Mouse (Mus musculus) ES-CJ7 (cell line): ENCODE measurements at regions not wholly inside any gene's neighbourhood (a gene's known extent, or its start where the extent isn't known, plus 50 kb on each side); places are given as distances from the start of the nearest gene placed in this dataset.
A peak's percentile ranks its signal among the peaks of the same experiment; 100 is the strongest.

ENCODE experiments used
- DNase-seq: peaks from one replicate; pipeline ENCODE4 v3.0.0; 2011; ENCODE audit warnings: low read depth, low spot score

DNA sequence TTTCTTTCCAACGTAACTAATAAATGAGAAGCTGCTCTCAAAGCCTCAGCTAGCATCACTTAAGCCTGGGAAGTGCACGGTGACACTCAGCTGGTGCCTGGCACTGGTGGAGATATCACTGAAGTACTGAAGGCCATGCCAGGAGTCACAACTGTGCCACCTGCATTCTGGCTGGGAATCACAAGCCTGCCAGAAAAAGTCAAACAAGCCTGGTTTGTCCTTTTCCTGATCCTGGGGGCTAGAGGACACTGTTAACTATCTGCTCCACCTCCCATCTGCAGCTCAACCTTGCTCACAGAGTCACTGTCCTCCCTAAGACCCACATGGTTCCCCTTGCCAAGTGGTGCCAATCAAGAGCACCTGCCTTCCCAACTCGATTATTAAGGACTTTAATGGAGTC, 135.2 kb upstream of the Car8 start:
- DNase-seq = no peak

DNA sequence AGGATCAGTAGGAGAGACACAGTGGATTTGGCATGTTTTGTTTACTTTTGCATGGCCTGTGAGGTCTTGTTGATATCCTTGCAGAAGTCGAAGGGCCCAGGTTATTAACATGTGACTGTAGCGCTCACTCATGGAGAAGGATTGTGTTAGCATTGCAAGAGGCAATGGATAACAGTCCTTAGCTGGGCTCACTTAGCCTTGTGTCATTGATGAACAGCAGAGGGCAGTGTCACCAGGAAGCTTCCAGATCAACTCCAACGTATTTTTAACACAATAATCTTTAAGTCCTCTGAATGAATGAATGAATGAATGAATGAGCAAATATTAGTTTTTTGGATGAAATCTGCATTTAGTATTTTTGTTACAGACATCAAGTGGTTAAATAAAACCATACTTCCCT, 133.2 kb upstream of the Car8 start:
- DNase-seq = peak; percentile 35

DNA sequence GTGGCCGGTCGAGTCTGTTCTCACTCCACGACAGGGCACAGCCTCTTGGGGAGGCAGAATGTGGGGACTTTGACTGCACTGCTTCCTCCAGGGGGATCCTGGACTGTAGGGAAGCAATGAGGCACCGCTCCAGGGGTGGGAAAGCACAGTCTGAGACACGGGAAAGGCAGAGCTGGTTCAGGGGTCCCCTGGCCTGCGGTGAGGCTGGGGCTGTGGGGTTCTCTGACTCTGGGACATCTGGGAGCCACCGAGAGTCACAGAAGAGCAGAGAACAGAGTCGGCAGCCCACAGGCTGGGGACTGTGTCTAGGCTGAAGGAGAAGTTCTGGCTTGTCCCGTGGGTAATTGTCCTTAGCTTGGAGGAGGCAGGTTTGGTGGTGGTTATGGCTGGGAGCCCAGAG, 131.9 kb upstream of the Car8 start:
- no peak for DNase-seq

DNA sequence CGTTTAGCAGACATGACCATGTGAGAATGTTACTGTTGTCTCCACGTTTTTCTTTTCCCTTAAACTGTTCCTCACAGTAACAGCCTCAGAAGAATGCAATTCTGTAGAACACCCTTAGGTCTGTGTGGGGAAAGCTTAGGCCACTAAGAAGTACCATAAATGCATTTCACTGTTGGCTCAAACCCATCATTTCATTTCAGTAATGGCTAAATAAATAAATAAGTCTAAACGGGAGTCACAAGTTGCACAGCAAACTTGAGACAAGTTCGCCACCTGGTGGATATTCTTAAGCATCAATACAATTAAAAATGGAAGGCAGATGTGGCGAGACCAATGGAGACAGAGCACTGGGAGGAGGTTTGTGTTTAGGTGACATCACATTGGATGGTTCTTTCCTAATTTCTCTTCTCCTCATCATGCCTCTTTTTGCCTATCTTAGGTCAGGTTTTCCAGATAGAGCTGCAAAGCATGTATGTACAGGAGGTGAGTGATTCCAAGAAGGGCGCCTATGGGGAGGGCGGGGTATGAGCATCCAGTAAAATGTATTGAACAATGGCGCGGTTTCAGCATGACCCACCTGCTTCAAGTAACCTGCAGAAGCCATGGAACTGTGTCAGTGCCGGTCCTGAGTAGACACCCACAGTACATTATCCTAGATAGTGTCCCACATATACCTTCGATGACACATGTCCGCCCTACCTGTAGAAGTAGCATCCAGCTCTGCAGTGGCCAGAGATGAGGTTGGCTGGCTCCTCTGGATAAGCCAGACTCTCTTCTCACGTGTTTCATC, 128.8 kb upstream of the Car8 start:
- peak; percentile 75 for DNase-seq

DNA sequence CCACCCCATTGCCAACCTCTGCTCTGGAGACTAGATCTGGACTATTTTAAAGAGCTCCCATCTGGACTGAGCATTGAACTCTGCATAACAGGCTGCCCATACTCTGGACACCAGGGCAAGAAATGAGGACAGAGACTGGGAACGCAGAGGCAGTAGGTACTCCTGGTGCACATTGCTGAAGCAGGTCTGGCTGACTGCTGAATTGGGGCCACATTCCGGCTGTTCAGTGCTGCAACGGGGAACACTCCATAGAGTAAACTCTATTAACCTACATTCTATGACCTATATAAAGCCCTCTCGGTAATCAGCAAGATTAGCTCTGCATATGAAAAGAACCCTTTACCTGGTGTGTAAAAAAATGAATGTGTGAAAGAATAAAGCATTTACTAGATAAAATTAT, 128.1 kb upstream of the Car8 start:
- no peak for DNase-seq

DNA sequence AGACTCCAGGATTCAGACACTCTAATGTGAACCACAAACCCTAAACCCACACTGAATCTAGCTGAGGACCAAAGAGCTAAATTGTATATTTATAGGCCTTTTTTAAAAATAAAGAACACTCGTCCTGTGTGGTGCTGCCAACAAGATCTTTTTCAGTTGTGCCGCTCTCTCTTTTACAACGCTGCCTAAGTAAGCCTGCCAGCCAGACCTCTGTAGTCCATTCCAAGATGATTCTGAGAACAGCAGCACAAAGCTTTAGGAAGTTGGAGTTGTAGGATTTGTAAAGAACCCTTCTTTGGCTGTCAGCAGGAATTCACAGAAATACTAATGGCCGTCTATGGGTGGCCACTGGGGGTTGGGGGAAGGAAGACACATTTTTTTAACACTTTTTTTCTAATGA, 123.6 kb upstream of the Car8 start:
- no peak for DNase-seq

DNA sequence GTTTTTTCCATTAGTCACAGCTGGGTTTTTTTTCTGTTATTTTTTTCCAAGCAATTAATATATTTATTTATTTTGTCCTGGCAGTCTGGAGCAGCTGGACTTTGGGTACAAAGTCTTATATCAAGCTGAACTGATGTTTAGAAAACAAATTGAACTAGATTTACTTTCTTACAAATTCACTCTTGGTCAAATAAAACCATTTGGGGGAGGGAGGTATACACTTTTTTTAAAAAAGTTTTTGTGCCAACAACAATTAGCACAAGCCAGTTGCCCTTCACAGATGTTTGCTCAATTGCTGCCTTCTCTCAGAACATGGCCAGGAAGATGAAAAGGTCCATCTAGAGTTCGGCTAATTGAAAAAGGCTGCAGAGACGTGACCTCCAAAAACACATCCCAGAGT, 123.1 kb upstream of the Car8 start:
- DNase-seq = no peak

DNA sequence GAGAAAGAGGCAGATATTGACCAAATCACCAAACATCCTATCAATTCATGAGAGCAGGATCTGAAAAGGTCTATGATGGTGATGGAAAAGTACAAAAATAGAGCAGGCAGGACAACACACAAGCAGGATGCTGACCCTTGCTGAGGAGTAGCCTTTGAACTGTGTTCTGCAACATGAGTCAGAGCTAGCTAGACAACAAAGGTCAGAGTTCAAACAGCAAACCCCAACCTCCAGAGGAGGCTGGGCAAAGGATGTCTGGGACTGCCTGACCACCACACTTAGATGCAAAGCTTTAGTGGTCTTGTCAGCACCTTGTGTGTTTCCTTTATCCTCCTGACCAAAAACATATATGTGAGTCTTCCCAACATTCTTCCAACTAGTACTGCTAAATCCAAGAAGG, 122.5 kb upstream of the Car8 start:
- DNase-seq = no peak

DNA sequence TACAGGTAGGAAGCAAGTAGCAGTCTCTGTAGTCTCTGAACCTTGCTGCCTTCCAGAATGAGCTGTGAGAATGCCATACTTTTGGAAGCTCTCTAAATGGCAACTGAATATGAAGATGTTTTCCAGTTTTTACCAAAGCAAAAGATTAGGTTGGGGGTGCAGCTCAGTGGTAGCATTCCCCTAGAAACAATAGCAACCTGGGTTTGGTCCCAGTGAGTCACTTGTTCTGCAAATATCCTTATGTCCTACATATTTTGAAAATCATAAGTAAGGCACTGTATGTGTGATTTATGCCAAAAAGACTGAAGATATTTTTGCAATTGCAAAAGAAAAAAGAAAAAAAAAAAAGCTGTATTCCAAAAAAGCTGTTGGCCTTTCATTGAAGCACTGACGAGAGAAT, 118.6 kb upstream of the Car8 start:
- DNase-seq = no peak

DNA sequence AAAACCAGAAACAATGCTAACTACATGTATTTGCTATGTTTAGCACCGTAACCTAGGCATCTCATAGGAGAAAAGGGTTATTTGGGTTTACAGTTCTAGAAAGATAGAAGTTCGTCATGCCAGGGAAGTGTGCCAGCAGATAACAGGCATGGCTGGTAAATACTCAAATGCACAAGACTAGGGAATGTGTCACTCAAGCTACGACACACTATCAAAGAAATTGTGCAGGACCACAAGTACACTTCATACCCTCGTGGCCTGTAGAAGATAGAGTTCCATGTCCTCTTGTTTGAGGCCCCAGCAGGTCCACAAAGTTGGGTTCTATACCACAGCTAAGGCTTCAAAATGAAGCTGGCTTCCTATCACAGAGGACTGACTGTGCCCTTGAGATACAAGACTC, 103.1 kb upstream of the Car8 start:
- DNase-seq = no peak

DNA sequence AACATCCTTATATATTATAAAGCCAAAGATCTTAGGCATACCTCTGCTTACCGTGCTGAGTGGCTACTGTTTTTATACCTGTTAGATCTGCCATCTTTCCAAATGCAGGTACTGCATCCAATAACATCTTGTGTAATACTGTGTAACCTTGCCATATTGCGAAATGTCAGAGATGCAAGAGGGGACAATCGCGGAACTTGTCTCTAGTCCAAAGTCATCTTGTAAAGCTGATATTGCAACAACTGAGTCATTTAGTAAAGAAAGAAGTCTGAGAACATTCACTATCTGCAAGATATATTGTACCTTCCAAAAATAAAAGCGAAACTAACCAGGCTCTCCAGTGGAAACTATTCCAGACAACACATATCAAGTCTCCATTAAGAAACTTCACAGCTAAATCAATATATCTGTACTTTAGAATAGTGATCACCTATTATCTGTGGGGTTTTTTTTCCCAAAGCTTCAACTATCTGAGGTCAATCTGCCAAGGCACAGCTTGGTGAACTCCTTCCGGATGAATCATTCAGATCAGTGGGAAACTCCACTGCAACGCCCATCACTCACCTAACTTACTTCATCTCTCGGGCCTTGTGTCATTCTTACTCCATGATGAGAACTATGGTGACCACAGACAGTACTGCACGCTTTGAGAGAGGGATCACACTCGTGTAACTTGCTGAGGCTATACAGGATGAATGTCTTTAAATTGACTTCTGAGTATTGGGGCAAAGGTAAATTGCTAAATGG, 70.6 kb upstream of the Car8 start:
- DNase-seq = no peak

DNA sequence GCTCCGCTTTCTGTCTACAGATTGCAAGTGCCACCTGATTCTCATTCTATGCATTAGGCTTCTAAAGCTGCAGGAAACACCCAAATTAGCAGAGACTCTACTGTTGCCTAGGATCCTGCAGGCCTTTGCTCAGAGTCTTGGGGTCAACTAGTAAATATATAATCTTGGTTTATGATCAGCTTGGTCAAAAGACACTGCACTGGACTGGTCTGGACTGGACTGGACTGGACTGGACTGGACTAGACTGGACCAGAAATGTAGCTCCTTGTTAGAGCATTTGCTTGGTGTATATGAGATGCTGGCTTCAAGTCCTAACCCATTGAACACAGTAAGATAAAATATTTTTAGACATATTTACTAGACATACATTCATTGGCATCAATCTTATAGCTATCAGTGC, 53.7 kb upstream of the Car8 start:
- DNase-seq = no peak

DNA sequence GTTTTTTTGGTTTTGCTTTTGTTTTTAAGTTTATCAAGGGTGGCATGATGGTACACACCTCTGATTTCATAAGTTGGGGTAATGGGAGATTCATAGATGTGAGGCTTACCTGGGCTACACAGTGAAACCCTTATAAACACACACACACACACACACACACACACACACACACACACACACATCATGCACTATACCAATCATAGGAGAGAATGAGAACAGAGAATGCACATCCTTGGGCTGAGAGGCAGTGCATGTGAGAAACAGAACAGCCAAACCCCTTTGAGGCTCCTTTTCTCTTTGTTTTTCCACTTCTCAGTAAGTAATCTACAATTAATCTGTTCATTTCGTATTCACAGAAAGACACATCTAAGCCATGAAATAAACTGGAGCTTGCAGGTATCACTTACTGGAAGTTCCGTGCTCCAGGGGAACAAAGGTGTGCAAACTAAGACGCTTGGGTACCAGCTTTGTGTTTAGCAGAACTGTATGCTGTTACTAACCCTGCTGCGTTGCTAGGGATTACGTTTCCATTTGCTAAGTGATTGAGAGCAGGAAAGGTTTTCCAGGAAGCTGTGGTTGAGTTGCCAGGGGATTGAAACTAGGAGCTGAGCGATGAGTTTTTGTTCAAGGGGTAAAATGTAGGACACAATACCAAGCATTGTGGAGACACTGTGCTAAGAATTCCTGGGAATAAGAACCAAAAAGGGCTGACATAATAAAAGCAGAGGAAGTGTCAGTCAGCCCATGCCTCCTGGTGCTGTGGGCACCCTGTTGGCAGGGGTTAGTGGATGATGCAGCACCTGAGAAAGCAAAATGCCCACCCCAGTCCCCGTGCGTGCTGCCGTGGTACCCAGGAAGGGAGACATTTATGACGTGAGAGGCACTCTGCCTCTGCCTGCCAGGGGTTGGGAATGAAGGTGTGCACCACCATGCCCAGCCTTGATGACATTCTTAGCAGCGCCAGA, 53.0 kb upstream of the Car8 start:
- no peak for DNase-seq

DNA sequence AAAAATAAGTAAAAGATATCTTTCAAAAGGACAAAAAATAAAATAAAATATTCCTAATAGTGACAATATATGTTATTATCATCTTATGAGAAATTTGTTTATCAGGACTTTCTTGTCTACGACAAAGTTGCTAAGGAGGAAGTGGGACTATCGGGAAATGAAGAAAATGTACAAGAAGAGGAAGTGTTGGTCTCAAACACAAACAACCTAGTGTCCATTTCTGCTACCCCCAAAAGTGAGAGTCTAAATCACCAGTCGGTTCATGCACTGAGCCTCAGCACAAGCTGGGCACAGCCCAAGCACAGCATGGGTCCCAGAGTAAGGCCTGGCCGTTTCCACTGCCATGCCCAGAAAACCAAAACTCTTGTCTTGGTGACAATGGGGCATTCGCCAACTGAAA, 51.1 kb upstream of the Car8 start:
- DNase-seq = no peak
